Mouse (Mus musculus) cerebellum, adult 2 months (tissue): ENCODE measurements around the gene P3h2.

Experiments used
- CTCF ChIP-seq: fragments of 200-500 bp; IDR thresholded peaks from 2 replicates; pipeline ENCODE4 v1.5.1; 2011; ENCODE audit warnings: low read depth, mild to moderate bottlenecking, control low read depth, low read length, moderate library complexity, borderline replicate concordance; ENCODE audit not compliant: insufficient read depth
- POLR2A ChIP-seq: fragments of 200-500 bp; IDR thresholded peaks from 2 replicates; pipeline ENCODE4 v1.6.1; 2011; ENCODE audit warnings: low read length, control low read depth, borderline replicate concordance; ENCODE audit not compliant: insufficient read depth

DNA sequence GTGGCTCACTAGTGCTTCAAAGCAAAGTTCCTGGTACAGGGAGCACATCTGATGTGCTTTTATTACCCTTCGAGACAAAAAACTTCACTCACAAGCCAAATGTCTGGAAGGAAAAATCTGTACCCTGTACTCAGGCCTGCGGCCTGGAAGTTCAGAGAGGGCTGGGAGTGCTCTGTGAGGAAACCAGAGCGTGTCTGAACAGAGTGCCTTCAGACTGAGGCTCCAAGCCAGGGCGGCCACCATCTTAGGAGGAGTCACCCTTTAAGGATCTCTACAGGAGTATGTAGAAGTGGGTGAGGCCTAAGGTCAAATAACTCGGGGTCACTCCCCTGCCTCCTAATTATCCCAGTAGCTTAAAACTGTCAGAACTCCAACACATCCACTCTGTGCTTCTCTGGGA is 152.2 kb downstream of the P3h2 start:
- no peak for TF ChIP-seq POLR2A
- no peak for TF ChIP-seq CTCF
